Mouse (Mus musculus): ENCODE measurements around the gene Akr1c19. TPM values are rescaled to one million over a fixed set of nuclear protein-coding genes. Genes with fewer than 3 reads are reported as not detected.

Gene Akr1c19
- polyA plus RNA-seq, 1 experiment from 2014 or later, result 1.4 TPM

DNA sequence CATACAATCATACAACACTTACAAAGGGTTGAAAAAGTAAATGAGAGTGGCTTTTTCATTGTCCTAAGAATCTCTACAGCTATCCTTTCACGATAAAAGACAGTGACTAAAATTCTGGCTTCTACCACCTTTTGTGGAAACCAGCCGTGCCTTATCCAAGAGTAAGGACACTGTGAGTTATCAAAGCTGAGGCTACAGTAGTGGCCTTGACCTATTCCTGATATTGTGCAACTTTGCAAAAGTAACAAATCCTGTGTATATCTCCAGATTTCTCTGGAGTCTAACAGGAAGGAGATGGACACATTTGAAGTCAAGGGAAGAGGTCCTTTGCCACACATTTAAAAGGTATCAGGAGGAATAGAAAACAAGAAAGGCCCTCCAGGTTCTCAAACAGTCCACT, 49.0 kb downstream of the Akr1c19 start:
- Histone ChIP-seq H3K4me1 (ENCODE audit: control insufficient read depth in 2 of 2, insufficient read depth in 2 of 2, low read length in 2 of 2) (no peaks in the 10 kb centered on the region), H3K36me3 (ENCODE audit: control insufficient read depth, insufficient read depth, low read length) (no peaks in the 10 kb centered on the region), H3K4me2 (ENCODE audit: low read length) (no peak overlapping the region), H3K4me3 (ENCODE audit: control insufficient read depth in 1 of 2, insufficient read depth in 1 of 2, low read depth in 1 of 2, low read length in 2 of 2) (no peak overlapping the region), H3K27ac (replicated peaks in 1 of 2; ENCODE audit: control insufficient read depth in 1 of 2, insufficient read depth in 1 of 2, low read depth in 2 of 2, low read length in 2 of 2) (no peak overlapping the region), H3K27me3 (ENCODE audit: control insufficient read depth, insufficient read depth, low read length) (no peaks in the 10 kb centered on the region), H3K9me3 (ENCODE audit: control insufficient read depth, low read length) (no peaks in the 10 kb centered on the region), H3K9ac (ENCODE audit: low read length) (no peak overlapping the region)
- 63% methylated on average over 2 of the region's 2 CpGs for WGBS
- no peak for ATAC-seq (ENCODE audit: insufficient number of reproducible peaks, insufficient read depth, low FRiP score, low read depth)

- no peak within 1 kb of the TSS for H3K9ac ChIP-seq (ENCODE audit: low read length)
- no peaks in the 10 kb centered on the region for H3K9me3 ChIP-seq (ENCODE audit: control insufficient read depth, low read length)
- 60% methylated on average over 4 of the region's 4 CpGs for WGBS
- no peak for ATAC-seq (ENCODE audit: insufficient number of reproducible peaks, insufficient read depth, low FRiP score, low read depth)
- no peak within 1 kb of the TSS for H3K4me3 ChIP-seq (ENCODE audit: control insufficient read depth in 1 of 2, insufficient read depth in 1 of 2, low read depth in 1 of 2, low read length in 2 of 2)
- no peak within 1 kb of the TSS for H3K4me2 ChIP-seq (ENCODE audit: low read length)
- H3K27me3 ChIP-seq (ENCODE audit: control insufficient read depth, insufficient read depth, low read length), result no peaks in the 10 kb centered on the region
- H3K4me1 ChIP-seq (ENCODE audit: control insufficient read depth in 2 of 2, insufficient read depth in 2 of 2, low read length in 2 of 2), result no peaks in the 10 kb centered on the region
- no peak within 1 kb of the TSS for H3K27ac ChIP-seq (replicated peaks in 1 of 2; ENCODE audit: control insufficient read depth in 1 of 2, insufficient read depth in 1 of 2, low read depth in 2 of 2, low read length in 2 of 2)
- no peaks in the 10 kb centered on the region for H3K36me3 ChIP-seq (ENCODE audit: control insufficient read depth, insufficient read depth, low read length)
Measured at GRCm38 (mm10) chr13:4279284-4279683, 50.8 kb downstream of the Akr1c19 start, which contains the start of gene Akr1c12. Gene Akr1c12, minus strand, starts transcription at chr13:4279433.

DNA sequence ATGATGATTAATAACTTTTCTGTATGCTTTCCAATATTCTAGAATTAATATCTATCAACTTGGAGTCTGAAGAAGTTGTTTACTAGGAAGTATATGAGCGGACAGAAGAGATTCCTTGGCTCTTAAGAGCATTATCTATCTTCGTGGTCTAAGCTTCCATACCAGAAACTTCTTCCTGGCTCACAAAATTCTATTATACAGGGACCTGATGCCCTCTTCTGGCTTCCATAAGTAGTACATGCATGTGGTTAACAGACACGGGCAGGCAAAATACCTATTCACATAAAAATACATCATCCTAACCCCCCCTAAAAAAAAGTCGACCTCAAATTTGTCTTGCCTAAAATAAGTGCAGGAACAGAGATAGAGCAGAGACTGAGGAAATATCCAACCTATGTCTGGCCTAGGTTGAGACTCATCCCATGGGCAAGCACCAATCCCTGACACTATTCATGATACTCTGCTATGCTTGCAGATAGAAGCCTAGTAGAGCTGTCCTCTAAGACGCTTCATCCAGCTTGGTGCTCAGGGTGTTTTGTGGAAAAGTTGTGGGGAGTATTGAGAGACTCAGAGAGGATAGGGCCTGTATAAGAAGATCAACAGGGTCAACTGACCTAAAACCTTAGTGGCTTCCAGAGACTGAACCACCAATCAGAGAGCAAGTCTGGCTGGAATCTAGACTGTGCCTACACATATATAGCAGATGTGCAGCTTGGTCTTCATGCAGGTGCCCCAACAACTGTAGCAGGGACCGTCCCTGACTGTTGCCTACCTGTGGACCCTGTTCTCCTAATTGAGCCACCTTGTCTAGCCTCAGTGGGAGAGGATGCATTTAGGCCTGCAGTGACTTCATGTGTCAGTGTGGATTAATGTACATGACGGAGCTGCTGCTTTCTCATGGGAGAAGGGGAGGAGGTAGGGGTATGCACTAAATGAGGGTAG, 53.2 kb downstream of the Akr1c19 start:
- no peak overlapping the region for H3K9ac ChIP-seq (ENCODE audit: low read length)
- no peaks in the 10 kb centered on the region for H3K36me3 ChIP-seq (ENCODE audit: control insufficient read depth, insufficient read depth, low read length)
- WGBS, result 23% methylated on average over 7 of the region's 7 CpGs
- no peak overlapping the region for H3K27ac ChIP-seq (replicated peaks in 1 of 2; ENCODE audit: control insufficient read depth in 1 of 2, insufficient read depth in 1 of 2, low read depth in 2 of 2, low read length in 2 of 2)
- no peaks in the 10 kb centered on the region for H3K27me3 ChIP-seq (ENCODE audit: control insufficient read depth, insufficient read depth, low read length)
- no peaks in the 10 kb centered on the region for H3K9me3 ChIP-seq (ENCODE audit: control insufficient read depth, low read length)
- H3K4me3 ChIP-seq (ENCODE audit: control insufficient read depth in 1 of 2, insufficient read depth in 1 of 2, low read depth in 1 of 2, low read length in 2 of 2), result no peak overlapping the region
- no peaks in the 10 kb centered on the region for H3K4me1 ChIP-seq (ENCODE audit: control insufficient read depth in 2 of 2, insufficient read depth in 2 of 2, low read length in 2 of 2)
- ATAC-seq (ENCODE audit: insufficient number of reproducible peaks, insufficient read depth, low FRiP score, low read depth), result no peak
- no peak overlapping the region for H3K4me2 ChIP-seq (ENCODE audit: low read length)

DNA sequence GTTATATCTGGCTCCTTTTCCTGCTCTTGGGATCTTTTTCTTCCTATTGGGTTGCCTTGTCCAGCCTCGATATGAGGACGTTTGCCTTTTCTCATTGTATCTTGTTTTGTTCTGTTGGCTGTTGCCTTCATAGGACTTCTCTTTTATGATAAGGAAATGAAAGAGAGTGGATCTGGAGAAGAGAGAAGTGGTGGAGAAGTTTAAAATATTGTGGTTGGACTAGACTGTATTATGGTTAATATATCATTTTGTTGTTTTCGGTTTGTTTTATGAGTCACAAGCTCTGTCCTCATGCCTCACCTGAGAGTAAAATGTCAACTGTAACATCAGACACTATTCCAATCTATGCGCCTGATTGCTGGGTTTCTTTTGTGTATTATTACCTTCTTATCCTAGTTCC, 68.5 kb downstream of the Akr1c19 start:
- no peaks in the 10 kb centered on the region for H3K27me3 ChIP-seq (ENCODE audit: control insufficient read depth, insufficient read depth, low read length)
- H3K9ac ChIP-seq (ENCODE audit: low read length), result no peak overlapping the region
- no peaks in the 10 kb centered on the region for H3K4me1 ChIP-seq (ENCODE audit: control insufficient read depth in 2 of 2, insufficient read depth in 2 of 2, low read length in 2 of 2)
- H3K4me2 ChIP-seq (ENCODE audit: low read length), result no peak overlapping the region
- H3K36me3 ChIP-seq (ENCODE audit: control insufficient read depth, insufficient read depth, low read length), result no peaks in the 10 kb centered on the region
- ATAC-seq (ENCODE audit: insufficient number of reproducible peaks, insufficient read depth, low FRiP score, low read depth), result no peak
- H3K9me3 ChIP-seq (ENCODE audit: control insufficient read depth, low read length), result no peaks in the 10 kb centered on the region
- whole genome bisulfite sequencing, result 82% methylated on average over 4 of the region's 4 CpGs
- H3K27ac ChIP-seq (replicated peaks in 1 of 2; ENCODE audit: control insufficient read depth in 1 of 2, insufficient read depth in 1 of 2, low read depth in 2 of 2, low read length in 2 of 2), result no peak overlapping the region
- no peak overlapping the region for H3K4me3 ChIP-seq (ENCODE audit: control insufficient read depth in 1 of 2, insufficient read depth in 1 of 2, low read depth in 1 of 2, low read length in 2 of 2)

Other genes with a start within 250 kb of the Akr1c19 start
- gene Akr1c14, start 179.7 kb upstream of the Akr1c19 start, polyA plus RNA-seq (2014; fragmentation: Nextera tagmentation; extraction: Ambion mirVana), result 2.0 and 3.1 TPM in 2 replicates
- 0.39 TPM in 1 of 2 replicates, not detected in the other for gene Akr1c18, start 78.0 kb upstream of the Akr1c19 start, polyA plus RNA-seq (2014; fragmentation: Nextera tagmentation; extraction: Ambion mirVana)
- 1.2 and 2.8 TPM in 2 replicates for gene Akr1c13, start 37.5 kb upstream of the Akr1c19 start, polyA plus RNA-seq (2014; fragmentation: Nextera tagmentation; extraction: Ambion mirVana)
- gene Akr1c12, start 50.7 kb downstream of the Akr1c19 start, polyA plus RNA-seq (2014; fragmentation: Nextera tagmentation; extraction: Ambion mirVana), result 0.42 and 0.85 TPM in 2 replicates
- gene Akr1c6, start 205.6 kb downstream of the Akr1c19 start, polyA plus RNA-seq (2014; fragmentation: Nextera tagmentation; extraction: Ambion mirVana), result not detected in 2 replicates

Measured in heart, embryonic 14.5 days (tissue).